Mouse (Mus musculus): Measurements from ENCODE around the gene Nphp4.
"Not testable (repeated sequence)": the region's sequence is repeated elsewhere in the genome, so short reads cannot be mapped to it uniquely, and the experiment has no call there.

Nphp4 gene

DNA sequence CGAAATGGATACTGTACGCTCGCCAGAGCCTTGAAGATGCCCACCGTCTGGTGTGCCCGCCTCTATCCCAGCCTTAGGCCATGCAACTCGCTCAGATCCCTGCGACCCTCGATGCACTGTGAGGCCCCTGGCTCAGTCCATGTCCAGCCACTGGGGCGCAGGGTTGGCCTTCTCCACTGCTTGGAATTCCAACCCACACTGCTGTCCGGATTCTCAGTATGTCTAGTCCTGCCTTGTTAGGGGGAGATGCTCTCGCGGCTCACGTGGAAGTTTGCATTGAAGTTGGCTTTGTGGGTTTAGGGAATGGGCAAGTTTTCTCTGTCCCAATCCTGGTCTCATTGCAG lies 1.7 kb downstream of the Nphp4 start:
- DNase-seq (ENCODE audit: low spot score), result no peak

DNA sequence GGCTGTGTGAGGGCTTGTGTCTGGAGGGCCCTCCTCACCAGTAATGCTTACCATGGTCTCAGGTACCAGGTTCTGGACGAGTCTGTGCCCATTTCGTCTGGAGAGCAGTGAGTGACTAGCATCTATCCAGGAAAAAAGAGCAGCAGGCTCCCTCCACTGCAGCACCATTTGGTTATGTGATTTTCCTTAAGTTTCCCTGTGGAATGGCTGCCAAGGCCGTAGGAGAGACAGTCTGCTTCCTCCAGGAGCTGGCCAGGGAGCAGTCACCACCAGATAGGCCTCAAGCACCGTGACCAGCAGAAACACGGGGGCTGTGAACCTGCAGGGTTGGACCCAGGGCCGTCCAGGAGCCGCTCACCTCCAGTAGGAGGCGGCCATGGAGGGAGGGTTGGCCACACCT lies 3.9 kb downstream of the Nphp4 start:
- DNase-seq (ENCODE audit: low spot score), result no peak

DNA sequence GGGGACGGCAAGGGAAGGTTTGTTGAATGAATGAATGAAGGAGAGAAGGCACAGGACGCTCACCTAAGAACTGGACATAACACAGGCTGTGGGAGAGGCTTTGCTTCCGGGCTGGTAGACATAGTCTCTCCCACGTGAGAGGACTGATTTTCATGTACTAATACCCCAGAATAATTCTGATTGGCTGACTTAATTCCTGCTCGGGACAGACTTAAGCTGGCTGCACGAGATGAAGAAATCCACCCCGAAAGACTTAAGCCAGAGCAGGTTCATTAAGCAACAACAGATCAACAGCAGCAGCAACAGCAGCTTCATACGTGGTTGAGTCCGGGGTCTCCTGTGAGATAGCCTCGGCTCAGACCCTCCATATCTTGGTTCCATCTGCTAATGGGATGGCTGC lies 11.5 kb downstream of the Nphp4 start:
- DNase-seq (ENCODE audit: low spot score), result no peak

DNA sequence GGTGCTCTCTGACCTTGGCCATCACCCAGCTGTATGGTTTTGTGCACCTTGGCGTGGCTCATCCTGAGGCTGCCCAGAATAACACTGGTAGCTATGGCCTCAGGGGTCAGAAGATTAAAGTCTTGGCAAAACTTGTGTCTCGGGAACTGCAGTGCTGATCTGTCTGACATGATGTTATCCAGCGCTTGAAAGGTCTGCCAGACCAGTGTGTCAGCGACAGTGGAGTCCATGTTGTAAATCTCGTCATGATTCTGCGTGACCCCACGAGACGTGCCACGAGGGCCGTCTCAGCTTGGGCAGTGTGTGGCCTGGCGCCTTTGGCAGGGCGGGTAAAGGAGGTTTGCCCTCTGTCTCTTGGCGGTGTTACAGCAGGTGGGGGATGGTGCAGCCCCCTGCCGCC lies 13.8 kb downstream of the Nphp4 start:
- no peak for DNase-seq (ENCODE audit: low spot score)

DNA sequence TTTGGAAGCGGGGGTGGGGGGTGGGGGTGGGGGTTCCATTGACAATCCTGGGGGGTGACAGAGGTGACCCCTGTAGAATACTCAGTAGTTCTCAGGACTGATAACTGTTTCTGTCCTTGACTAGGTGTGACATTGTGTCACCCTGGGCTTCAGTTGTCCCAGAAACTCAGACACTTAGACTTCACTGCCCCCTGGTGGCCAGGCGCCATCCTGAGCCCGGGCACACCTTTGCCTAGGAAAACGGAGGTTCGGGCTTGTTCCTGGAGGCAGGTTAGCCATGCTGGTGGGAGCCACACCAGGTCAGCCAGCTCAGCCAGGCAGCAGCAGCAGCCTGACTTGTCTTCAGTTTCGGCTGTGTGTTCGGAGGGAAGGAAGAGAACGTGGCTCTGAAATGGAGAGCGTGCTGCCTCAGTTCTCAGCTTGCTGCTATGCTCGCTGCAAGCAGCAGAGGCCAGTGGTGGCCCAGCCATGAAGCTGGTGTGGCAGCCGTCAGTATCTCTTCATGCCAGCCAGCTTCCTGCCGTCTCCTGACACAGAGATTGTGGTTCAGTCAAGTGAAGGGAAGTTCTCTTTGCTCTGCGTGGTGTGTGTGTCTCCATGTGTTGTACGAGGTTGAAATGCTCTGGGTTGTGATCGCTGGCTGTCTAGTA lies 14.9 kb downstream of the Nphp4 start:
- peak; percentile 54 for DNase-seq (ENCODE audit: low spot score)

DNA sequence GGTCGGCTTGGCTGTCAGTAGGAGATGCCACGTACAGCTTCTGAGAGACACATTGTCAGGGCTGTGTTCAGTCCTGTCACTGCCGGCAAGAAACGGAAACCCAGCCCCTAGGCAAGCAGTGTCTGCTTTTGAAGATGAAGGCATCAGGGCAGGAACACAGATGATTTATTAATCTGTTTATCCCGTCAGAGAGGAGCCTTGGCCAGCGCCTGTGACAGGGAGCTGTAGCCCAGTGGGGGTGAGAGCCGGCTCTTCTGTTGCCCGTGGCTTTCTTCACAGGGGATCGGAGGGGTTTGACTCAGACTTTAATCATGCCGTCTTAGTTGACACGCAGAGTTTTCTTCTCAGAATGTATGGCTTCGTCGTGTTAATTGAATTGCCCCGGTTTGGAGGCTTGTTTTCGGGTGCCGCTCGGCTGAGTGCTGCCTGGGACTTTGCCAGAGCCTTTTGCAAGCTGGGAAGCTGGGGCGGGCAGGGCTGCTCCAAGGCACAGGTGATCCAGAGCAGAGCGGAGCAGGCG lies 17.9 kb downstream of the Nphp4 start:
- no peak for DNase-seq (ENCODE audit: low spot score)

DNA sequence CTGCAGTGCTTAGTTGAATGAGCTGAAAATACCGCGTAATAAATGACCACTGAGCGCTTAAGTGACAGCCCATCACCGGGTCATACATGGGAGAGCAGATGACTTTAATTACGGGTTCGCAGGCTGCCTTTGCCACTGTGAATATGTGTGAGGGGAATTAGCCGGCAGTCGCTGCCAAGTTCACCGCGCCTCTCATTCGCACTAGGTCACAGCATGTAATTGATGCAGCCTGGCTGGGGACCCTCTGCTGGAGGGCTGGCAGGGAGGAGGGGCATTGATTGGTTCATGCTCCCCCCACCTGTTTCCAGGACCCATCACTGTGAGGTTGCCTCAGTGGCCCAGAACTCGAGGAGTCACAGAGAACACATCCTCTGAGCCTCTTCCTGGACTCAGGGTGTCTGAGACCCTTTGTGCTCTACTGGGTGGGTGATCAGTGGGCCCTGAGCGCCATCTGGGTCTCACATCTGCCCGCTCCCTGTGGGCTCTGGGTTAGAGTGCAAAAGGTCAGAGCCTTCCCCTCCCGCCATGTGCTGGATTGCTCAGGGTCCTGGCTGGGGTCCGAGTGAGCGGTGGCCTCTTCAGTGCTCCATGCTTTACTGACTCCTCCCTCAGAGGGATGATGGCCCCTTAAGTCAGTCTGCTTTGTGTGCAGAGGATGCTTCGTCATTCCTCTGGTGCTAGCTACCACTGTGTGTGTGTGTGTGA lies 35.9 kb downstream of the Nphp4 start:
- no peak for DNase-seq (ENCODE audit: low spot score)

DNA sequence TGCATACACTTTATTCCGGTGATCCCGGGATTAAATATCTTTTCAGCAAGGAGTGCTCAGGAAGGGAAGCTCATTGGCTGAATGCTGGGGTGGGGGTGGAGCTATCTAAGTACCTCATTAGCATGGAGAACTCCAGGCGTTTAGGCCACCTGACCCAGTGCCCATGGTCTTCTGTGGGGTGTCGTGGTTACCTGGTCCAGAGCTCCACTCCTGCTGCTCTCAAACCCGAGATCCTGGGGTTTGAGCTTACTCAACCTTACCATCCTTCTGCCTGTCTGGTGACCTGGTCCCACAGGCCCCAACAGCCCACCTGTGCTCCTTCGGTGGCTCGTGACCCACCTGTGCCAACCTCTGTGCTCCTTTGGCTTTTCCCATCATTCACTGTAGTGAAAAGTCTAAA lies 38.4 kb downstream of the Nphp4 start:
- no peak for DNase-seq (ENCODE audit: low spot score)

DNA sequence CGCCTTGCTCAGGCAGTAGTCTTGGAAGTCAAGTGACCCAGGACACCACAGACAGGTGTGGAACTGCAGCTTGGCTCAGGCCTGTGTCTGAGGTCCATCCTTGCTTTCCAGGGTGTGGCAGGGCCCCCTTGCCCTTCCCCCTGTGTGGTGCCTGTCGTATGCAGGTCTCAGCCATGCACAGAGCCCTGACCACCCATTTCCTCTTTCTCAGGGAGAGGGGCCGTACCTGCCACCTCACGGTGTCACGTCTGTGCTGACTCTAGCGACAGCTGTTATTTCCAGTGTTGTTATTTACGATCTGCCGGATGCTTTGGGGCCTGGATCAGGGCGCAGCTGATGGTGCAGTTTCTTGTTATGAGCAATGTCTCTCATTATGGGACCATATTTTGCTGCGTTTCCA lies 42.6 kb downstream of the Nphp4 start:
- no peak for DNase-seq (ENCODE audit: low spot score)

DNA sequence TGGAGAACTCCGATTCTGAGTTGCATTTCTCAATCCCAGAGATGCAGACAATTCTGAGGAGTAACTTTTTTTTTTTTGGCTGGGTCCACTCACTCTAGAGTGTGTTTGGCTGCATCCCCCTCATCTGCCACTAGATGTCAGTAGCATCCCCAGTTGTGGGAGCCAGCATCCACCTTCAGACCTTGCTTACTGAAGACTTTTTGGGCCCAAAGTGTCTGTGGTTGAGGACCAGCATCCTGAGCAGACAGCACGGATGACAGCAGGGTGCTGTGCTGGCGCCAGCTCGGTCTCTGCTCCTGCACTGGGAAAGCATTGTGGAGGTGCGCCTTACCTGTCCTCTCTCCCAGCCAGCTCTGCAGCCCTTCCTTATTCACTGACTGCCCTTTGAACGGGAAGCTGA lies 43.6 kb downstream of the Nphp4 start:
- no peak for DNase-seq (ENCODE audit: low spot score)

DNA sequence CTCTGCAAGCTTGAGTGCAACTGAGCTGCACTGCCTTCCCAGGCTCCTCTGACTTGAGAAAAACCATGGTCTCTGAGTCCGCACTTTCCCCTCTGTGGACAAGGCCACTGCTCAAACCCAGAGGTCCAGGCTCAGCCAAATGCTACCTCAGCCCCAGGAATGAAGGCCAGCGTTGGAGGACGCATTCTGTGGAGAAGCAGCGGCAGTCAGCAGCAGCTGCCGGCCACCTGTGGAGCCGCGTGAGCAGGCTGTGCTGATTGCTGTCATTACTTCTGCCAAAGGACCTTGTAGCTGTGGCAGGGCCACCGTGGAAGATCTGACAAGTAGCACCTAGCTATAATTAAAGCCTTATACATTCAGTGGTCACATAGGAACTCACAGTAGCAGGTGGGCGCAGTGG lies 56.4 kb downstream of the Nphp4 start:
- DNase-seq (ENCODE audit: low spot score), result no peak

DNA sequence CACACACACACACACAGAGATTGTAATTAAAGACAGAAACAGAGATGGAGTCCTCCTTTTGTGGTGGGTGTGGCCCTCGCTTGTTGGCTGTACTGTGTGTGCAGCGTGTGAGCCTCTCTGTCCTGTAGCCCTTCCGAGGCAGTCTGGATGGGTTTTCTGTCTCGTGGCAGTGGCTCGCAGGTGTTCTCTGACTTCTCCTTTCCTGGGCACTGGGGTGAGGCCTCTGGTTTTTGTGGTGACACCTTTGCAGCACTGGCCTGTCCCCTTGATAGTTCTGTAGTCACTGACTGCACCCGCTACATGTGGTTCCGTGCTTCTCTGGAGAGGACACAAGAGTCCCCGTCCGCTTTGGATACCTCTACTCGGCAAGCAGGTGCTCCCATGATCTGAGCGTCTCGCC lies 63.2 kb downstream of the Nphp4 start:
- no peak for DNase-seq (ENCODE audit: low spot score)

DNA sequence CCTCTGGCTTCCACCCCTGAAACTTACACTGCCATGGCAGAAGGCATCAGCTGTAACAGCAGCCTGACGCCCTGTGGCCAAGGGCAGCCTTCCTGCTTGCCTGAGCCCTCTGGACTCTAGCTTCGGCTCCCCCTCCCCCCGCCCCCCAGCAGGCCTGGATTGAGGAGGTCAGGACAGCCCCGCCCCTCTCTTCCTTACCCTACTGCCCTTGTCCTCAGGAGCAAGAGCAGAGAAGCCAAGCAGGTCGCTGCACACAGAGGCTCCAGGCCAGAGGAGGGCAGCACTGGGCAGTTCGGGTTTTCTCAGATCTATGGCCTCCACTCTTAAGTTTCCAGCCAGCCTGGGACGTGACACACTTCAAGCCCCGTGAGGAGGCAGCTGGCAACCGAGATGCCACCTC lies 64.7 kb downstream of the Nphp4 start:
- no peak for DNase-seq (ENCODE audit: low spot score)

DNA sequence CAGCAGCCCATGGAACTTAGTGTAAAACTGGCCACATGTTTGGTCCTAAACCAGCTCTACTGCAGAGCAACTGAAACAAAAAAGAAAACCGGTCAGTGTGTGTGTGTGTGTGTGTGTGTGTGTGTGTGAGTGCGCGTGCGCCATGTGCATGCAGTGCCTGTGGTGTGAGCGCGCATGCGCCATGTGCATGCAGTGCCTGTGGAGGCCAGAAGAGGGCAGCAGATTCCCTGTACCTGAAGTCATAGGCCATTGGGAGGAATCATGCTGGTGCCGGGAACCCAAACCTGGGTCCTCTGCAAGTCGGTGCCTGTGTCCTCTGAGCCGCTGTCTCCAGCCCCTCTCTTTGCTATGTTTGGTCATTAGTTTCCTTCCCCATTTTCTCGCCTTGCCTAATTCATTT lies 65.9 kb downstream of the Nphp4 start:
- no peak for DNase-seq (ENCODE audit: low spot score)

DNA sequence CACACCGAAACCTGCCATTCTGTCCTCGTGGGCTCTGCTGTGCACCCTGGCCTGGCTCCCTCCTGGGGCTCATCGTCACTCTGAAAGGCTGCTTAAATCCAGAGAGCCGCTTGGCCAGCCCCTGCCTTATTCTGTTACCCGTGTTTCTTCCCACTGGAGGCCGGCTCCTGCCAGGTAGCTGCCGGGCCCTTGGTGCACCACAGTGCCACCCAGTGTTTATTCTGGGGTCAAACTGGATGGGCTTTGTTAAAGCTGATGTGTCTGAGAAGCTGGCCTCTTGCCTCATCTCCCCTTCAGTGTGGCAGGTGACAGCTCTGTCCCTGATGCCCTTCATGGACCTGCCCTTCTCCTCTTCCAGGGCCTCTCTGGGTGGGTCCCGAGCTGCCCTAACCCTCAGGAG lies 70.0 kb downstream of the Nphp4 start:
- no peak for DNase-seq (ENCODE audit: low spot score)

DNA sequence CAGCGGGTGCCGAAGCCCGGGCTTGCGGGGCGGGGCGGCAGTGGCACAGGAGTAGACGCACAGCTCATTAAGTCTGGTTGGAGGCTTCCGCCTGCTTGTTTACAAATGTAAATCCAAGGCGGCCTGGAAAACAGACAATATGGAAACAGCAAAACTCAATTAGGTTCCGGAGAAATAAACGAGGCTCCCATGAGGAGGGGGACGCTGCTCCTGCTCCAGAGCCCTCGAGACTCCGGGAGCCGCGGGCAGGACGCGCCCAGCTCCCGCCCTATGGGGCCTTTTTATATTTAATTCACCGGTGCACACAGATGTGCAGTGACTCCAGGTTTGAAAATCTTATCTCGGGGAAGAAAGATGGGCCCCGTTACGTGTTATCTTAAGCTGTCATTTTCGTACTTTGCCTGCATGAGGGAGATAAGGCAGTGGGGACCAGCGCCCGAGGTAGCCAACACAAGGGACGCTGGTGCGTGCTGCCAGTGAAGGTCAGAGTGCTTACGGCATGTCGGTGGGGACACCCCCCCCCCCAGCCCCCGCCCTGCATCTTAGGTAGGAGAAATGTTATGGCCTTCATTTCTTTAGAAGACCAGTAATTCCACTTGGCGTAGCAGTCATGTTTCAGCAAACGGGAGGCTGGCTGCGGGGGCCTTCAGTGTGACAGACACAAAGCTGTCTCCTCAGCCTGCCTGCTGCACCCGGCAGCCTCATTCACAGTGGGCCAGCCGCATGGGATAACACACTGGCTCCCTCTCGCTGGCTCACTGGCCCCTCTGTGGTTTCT lies 71.6 kb downstream of the Nphp4 start:
- no peak for DNase-seq (ENCODE audit: low spot score)

DNA sequence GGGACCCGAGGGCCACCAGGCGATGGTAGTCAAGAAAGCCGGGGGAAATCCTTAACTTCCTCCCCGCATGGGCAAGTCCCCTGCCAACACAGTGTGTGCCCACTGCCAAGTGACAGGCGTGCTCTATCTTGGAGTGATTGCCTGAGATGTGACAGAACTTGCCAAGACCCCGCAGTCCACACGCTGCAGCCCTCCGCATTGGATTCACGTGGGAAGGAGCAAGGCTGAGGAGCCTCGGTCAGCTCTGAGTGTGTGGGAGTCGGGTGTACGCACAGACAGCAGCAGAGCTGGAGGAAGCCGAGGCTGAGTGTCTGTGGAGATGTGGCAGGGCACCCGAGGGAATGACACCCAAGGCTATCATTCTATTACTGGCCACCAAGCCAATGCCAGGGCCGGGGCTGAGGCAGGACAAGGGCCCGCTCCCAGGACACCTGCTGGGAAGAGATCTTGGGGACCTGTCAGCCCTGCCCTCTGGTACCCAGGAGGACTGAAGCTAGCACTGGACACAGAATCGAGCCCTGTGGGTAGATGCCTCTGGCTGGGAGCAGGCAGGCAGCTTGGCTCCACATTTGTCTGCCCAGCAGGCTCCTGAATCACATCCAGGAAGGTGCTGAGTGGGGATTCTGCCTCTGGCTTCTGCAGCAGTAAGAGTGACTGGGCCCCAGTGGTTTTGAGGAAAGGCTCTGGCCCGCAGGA lies 73.1 kb downstream of the Nphp4 start:
- no peak for DNase-seq (ENCODE audit: low spot score)

DNA sequence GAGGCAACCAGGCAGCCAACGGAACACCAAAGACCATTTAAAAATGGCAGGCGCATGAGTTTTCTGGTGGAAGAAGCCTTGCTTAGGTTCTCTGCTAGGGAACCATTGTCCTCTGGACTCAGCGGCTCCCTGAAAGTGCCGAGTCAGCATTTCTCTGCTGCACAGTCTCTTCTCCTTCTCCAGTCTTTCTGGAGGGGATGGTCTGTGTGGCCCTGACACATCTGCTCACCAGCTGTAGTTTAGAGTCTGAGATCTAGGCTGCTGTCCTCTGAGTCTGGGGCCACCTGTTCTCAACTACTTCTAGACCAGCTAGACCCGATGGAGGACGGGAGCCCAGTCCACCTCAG lies 73.7 kb downstream of the Nphp4 start:
- DNase-seq (ENCODE audit: low spot score), result no peak

DNA sequence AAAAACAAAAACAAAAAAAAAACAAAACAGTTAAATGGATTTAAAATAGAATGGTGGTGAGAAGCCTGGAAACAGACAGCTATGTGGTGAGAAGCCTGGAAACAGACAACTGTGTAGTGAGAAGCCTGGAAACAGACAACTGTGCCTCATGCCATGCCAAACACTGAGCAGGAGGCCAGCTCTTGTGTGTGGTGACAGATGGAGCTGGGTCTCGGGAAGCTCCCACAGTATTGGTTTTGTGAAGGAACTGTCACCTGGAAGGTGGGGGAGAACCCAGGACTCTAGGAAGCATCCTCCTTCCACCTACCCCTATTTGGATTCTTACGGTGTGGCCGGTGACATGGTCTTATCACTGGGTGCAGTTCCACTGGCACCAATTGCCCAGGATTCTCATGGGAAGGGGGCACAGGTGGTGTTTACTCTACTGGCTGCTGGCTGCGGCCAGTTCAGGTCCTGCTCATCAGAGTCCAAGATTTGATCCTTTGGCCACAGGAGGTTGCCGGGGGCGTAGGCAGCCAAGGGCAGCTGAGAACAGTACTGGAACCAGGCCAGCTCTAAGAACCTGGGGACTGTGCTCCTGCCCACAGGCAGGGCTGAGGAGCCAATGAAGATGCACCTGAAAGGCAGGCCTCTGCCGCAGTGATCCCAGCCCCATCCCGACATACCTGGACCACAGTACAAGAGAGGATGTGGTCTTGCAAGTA lies 77.2 kb downstream of the Nphp4 start:
- no peak for DNase-seq (ENCODE audit: low spot score)

DNA sequence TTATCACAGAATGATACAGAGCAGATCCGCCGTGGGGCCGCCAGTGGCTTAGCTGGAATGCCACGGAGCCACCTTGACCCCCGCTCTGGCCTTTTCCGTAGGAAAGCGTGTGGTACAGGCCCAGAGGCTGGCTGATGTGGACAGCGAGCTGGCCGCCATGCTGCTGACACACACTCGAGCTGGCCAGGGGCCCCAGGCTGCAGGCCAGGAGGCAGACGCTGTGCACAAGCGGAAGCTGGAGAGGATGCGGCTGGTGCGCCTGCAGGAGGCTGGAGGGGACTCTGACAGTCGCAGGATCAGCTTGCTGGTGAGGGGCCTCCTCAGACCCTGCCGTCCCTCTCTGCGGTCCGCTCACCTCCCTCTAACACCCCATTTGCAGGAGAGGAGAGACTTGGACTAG lies 77.9 kb downstream of the Nphp4 start:
- DNase-seq (ENCODE audit: low spot score), result no peak

DNA sequence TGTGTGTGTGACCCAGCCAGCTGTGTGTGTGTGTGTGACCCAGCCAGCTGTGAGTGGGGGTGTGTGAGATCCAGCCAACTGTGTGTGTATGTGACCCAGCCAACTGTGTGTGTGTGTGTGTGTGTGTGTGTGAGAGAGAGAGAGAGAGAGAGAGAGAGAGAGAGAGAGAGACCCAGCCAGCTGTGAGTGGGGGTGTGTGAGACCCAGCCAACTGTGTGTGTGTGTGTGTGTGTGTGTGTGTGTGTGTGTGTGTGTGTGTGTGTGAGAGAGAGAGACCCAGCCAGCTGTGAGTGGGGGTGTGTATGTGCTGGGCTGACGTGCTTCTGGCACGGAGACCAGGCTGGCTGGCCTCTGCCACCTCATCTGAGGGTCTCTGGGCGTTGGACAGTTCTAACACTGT lies 79.3 kb downstream of the Nphp4 start:
- not testable (repeated sequence) for DNase-seq (ENCODE audit: low spot score)

DNA sequence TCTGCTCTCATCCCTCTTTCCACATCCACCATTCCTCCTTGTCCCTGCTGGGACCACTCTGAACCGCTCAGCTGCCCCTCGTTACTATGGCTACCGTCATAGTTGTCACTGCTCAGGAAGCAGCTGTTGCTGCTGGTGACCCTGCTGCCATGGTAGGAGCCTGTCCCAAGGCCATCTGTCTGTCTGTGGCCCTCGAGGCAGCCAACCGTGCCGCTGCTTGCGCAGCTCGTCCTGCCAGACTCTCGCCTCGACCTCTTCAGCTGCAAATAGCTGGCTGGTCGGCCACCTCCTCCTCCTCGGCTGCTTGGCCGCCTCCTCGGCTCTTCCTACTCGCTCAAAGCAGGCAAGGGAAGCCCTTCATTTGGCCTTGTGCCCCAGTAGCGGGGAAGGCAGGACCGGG lies 81.7 kb downstream of the Nphp4 start:
- DNase-seq (ENCODE audit: low spot score), result no peak
